Mouse (Mus musculus) cerebellum, adult 2 months (tissue): ENCODE results near the gene Ccdc189.

Experiments
- CTCF ChIP-seq: fragments of 200-500 bp; IDR thresholded peaks from 2 replicates; pipeline ENCODE4 v1.5.1; 2011; ENCODE audit warnings: low read depth, mild to moderate bottlenecking, control low read depth, low read length, moderate library complexity, borderline replicate concordance; ENCODE audit not compliant: insufficient read depth
- POLR2A ChIP-seq: fragments of 200-500 bp; IDR thresholded peaks from 2 replicates; pipeline ENCODE4 v1.6.1; 2011; ENCODE audit warnings: low read length, control low read depth, borderline replicate concordance; ENCODE audit not compliant: insufficient read depth

DNA sequence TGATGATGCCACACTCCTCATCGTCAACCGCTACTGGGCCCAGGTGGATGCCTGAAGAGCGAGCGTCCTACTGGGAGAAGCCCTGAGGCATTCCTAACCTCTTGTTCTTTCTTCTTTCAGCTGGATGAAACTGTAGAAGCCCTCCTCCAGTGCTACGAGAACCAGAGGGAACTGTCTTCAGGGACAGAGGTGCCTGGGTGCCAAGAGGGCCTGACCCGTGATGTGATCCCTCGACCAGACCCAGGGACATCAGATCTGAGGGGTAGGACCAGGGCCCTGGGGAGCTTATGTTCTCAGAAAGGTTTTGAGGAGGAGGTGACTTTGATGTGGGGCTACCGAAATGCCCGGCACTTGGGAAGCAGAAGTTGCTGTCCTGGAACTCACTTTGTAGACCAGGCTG, 1.2 kb upstream of the Ccdc189 start:
- TF ChIP-seq POLR2A (no peak), CTCF (no peak)
